Mouse (Mus musculus): ENCODE results near the gene Serpina3i.
"Not testable (repeated sequence)": the region's sequence is repeated elsewhere in the genome, so short reads cannot be mapped to it uniquely, and the experiment has no call there.

The Serpina3i gene

DNA sequence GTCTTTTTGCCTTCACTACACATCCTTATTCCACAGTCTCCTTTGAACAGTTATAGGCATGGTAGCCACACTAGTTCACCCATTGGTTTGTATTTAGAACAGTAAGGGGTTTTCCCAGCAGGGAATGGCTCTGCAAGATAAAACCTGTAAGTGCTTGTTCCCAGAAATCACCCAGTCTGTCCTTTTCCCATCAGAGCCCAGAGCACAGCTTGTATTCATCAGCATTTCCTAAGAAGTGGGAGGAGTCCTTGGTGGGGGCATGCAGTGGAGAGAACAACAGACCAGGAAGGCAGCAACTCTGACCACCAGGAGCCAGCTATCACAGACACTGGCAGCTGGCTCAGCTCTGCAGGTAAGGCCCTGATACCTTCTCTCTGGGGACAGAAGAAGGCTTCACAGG, at the start of gene Serpina3i:
Gene Serpina3i (plus strand): TSS at position 260 of the 400 bp plus-strand sequence.
- DNase-seq (ENCODE audit: low spot score in 2 of 2): no peak

DNA sequence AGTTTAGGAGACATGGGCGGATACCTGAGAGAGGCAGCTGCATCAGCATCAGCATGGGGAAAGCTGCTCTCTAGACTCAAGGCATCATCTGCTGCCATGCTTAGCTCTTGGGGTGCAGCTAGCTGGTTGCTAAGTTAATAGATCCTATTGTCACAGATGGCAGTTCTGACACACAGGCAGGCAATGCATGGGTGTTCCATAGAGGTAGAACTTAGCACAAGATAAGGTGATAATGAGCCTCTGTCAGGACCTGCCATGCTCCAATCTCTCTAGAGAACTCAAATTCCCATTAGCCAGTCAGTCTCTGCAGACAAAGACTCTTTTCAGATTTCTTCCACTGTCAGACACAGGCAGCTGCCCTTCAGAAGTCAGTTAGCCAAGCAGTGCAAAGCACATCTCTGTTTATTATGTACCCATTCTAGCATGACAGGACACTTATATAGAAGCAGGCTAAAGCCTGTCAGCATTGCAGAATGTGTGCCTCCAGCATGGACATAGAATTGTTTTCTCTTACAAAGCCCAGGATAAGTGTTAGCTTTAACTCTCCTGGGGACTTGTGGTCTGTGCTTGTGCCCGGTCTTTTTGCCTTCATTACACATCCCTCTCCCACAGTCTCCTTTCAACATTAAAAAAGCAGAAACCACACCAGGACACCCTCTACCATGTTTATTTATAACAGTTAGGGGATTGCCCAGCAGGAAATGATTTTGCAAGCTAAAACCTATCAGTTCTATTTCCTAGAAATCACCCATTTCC, 49.1 kb upstream of the Serpina3i start:
- no peak for DNase-seq (ENCODE audit: low spot score in 2 of 2)

DNA sequence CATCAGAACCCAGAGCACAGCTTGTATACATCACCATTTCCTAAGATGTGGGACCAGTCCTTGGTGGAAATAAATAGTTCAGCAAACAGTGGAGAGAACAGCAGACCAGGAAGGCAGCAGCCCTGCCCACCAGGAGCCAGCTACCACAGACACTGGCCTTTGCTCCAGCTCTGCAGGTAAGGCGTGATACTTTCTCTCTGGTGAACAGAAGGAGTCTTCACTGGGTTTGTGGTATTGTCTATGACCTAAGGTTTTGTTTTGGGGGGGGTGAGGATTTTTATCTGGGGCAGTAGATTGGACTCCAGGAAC, 48.5 kb upstream of the Serpina3i start, which contains the start of gene Serpina3f:
Gene Serpina3f (plus strand): TSS at position 100 of the 309 bp plus-strand sequence.
- DNase-seq (ENCODE audit: low spot score in 2 of 2): no peak

DNA sequence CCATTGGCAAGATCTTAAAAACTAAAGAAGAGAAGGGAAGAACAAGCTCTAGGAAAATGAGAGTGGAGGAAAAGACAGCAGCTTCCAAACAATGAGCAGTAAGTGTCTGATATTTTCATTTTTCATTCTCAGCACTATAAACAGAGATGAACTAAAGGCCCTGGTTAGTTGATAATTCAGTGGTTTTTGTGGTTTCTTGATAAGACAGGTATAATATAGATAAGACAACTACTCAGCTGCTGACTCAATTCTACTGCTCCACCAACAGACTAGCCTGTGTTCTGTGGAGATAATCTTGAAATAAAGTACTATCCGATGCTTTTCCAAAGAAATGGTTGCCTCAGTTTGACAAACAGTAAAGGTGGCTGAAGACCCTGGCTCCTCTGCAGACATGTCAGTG, 47.7 kb upstream of the Serpina3i start:
- DNase-seq (ENCODE audit: low spot score in 2 of 2): no peak

- DNase-seq (ENCODE audit: low spot score in 2 of 2): no peak
Observed at GRCm38 (mm10) chr12:104221616-104222015, 41.3 kb upstream of the Serpina3i start.

DNA sequence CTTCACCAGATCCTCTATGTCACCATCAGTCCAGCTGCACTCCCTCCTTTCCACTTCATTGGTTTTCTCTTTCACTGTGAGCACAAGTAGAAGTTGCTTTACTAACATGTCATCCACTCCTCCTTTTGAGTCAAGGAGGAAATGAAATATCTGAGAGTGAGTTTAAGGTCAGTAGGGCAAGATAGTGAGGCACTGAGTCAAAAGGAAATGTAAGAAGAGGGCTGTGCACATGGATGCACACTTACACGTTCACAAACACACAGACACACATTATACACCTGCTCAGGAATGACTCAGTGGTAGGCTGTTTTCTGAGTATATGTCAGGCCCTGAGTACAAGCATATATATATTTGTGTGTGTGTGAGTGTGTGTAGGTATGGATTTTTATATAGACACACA, 39.2 kb upstream of the Serpina3i start:
- no peak for DNase-seq (ENCODE audit: low spot score in 2 of 2)

- DNase-seq (ENCODE audit: low spot score in 2 of 2): no peak
Observed at GRCm38 (mm10) chr12:104224598-104225300, 38.2 kb upstream of the Serpina3i start.

GRCm38 (mm10) chr12:104230762-104231161, 32.2 kb upstream of the Serpina3i start:
- no peak for DNase-seq (ENCODE audit: low spot score in 2 of 2)

DNA sequence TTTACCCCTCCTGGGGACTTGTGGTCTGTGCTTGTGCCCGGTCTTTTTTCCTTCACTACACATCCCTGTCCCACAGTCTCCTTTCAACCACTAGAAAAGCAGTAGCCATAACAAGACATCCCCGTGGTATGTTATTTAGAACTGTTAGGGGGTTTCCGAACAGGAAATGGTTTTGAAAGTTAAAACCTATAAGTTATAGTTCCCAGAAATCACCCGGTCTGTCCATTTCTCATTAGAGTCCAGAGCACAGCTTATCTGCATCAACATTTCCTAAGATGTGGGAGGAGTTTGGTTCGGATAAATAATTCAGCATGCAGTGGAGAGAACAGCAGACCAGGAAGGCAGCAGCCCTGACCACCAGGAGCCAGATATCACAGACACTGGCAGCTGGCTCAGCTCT, 27.0 kb upstream of the Serpina3i start, which contains the start of gene Serpina3g:
Gene Serpina3g (plus strand): TSS at position 331 of the 400 bp plus-strand sequence.
- DNase-seq (ENCODE audit: low spot score in 2 of 2): no peak

GRCm38 (mm10) chr12:104238048-104238447, 24.9 kb upstream of the Serpina3i start:
- not testable (repeated sequence) for DNase-seq (ENCODE audit: low spot score in 2 of 2)

DNA sequence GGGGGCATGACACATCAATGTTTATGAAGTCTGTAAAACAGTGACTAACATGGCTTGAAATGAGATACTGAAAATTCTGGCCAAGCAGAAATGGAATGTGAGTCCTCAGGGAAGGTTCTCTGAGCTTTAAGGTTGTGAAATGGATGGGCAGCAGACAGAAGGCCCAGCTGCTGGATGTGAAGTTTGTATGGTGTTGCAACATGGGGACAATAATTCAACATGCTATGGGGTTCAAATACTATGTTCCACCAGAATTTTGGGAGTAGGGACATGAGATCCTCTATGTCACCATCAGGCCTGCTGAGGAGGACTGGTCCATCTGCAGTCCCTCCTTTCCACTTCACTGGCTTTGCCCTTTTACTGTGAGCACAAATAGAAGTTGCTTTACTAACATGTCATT, 19.6 kb upstream of the Serpina3i start:
- DNase-seq (ENCODE audit: low spot score in 2 of 2): no peak

GRCm38 (mm10) chr12:104245092-104245491, 17.8 kb upstream of the Serpina3i start:
- DNase-seq (ENCODE audit: low spot score in 2 of 2): peak in 1 of 2 experiments; percentile 16

- DNase-seq (ENCODE audit: low spot score in 2 of 2): no peak
Observed at GRCm38 (mm10) chr12:104245595-104245994, 17.3 kb upstream of the Serpina3i start.

GRCm38 (mm10) chr12:104247553-104248002, 15.3 kb upstream of the Serpina3i start:
- no peak for DNase-seq (ENCODE audit: low spot score in 2 of 2)

DNA sequence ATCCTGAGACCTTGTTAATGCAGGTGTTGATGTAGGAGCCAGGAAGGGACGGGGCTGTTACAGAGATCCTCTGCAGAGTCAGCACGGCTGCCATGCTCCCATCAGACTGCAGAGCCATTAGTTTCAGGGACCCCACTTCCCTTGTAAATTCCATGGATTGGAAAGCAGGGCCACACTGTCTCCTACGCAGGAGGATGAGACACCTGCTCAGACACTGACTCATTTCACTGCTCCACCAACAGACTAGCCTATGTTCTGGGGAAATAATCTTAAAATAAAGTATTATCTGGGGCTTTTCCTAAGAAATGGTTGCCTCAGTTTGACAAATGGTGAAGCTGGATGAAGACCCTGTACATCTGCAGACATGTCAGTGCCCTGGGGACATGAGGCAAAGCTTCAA, 14.7 kb upstream of the Serpina3i start:
- DNase-seq (ENCODE audit: low spot score in 2 of 2): no peak

DNA sequence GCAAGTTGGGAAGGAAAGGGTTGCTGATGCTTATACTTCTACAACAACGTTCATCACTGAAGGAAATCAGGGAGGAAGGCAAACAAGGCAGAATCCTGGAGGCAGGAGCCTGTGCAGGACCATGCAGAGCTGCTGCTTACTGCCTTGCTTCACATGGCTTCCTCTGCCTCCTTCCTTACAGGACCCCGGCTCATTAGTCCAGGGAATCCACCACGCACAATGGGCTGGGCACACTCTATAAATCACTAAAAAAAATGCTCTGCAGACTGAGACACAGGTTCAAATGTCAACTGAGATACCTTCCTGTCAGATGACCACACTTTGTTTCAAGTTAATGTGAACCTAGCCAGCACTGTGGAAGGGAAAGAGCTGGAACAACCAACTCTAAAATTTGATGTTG, 1.9 kb upstream of the Serpina3i start:
- no peak for DNase-seq (ENCODE audit: low spot score in 2 of 2)

DNA sequence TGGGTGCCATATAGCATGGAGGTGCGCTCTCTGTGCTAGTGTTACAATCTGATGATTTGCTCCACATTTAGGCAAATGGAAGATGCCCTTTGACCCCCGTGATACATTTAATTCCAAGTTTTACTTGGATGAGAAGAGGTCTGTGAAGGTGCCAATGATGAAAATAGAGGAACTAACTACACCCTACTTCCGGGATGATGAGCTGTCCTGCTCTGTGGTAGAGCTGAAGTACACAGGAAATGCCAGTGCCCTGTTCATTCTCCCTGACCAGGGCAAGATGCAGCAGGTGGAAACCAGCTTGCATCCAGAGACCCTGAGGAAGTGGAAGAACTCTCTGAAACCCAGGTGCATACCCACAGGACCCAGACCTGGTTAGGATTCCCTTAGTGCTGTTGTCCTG, 3.5 kb downstream of the Serpina3i start:
- no peak for DNase-seq (ENCODE audit: low spot score in 2 of 2)

DNA sequence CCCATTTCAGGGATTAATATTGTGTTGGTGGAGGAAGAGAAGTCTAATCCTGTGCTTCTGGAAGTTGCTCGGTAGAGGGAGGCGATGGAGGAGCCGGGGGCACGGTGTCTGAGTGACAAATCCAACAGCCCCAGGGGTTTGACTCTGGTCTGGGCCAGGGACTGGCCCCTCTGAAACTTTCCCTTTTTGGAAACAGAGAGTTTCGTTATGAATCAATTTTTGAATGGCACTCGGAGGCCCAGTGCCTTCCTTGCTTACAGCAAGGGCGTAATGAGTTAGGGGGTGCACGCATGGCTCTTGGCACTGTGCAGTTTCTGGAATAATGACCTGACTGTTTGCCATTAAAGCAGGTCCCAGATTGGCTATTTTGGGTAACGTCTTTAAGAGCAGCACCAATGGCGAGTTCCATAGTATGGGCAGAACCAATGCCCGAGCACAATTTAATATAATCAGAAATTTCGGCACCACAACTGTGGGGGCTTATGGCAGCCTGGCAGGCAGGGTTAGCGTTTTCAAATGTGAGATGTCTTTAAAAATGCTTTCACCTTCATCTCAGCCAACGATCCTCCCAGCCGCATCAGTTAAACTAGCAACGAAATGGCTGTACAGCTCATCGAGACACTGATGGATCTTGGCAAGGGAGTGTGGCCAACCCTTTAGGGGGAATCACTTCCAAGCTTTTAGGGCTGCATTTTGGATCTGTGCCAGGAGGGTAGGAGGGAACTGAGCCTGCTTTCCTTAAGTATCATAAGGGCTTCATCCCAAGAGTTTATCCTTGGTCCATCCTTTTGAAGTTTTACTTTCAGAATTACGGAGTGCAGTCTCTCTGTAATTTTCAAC, 15.5 kb downstream of the Serpina3i start:
- DNase-seq (ENCODE audit: low spot score in 2 of 2): no peak

GRCm38 (mm10) chr12:104279056-104279435, 16.1 kb downstream of the Serpina3i start:
- no peak for DNase-seq (ENCODE audit: low spot score in 2 of 2)

- DNase-seq (ENCODE audit: low spot score in 2 of 2): no peak
Observed at GRCm38 (mm10) chr12:104283380-104283779, 20.5 kb downstream of the Serpina3i start.

DNA sequence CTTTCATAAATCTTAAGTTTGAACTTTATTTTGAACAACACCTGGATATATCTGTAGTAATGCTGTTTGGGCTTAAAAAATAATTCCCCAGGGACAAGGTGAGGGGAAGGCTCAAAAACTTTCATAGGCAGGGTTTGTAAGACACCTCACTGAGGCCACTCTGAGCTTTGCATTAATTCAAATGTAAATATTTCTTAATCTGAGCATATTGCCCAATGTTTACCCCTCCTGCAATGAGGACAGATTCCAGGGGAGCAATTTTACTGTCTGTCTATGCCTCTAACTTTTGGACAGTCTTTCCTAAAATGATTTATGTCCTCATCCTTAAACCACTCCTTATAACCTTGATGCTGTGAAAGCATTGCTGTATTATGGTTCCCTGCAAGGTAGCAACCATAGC, 25.4 kb downstream of the Serpina3i start:
- DNase-seq (ENCODE audit: low spot score in 2 of 2): no peak

DNA sequence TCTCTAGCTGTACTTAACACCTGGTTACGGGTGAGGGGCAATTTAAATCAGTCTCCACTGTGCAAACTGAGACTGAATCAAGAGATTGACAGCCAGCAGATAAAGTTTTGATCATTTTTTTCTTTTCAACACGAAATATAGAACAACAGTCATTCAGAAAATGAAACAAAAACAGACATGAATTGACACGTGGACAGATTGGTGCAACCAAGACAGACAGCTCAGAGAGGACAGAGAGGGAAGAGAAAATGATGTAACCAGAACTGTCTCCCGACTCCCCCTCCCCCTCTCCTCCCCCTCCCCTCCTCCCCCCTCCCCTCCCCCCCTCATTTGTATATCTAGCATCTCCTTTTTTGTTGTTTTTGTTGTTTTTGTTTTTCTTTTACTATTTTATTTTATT, 26.9 kb downstream of the Serpina3i start:
- no peak for DNase-seq (ENCODE audit: low spot score in 2 of 2)

Data from cerebellum, postnatal 4 days (tissue).